Mouse (Mus musculus): ENCODE results near the gene Srgap2. TPM values are rescaled to one million over a fixed set of nuclear protein-coding genes. Genes with fewer than 3 reads are reported as not detected.
A peak's percentile ranks its signal among the peaks of the same experiment; 100 is the strongest.

Srgap2 gene
- total and polyA plus RNA-seq, 2 experiments = 6.6 to 7.4 TPM

- H3K79me2 ChIP-seq (ENCODE audit: control insufficient read depth, insufficient read depth, low read length) = no peaks in the 10 kb centered on the region
- H3K4me3 ChIP-seq (ENCODE audit: insufficient read depth, low read depth, low read length) = no peak overlapping the region
- no peak overlapping the region for H3K27ac ChIP-seq (replicated peaks; ENCODE audit: insufficient read depth, low read depth, low read length)
- peak; percentile 44 for DNase-seq (ENCODE audit: extremely low read depth, low read depth, low spot score)
- H3K36me3 ChIP-seq (ENCODE audit: control insufficient read depth, insufficient read depth, low read length) = no peaks in the 10 kb centered on the region
- peaks cover 17% of the 10 kb centered on the region for H3K4me1 ChIP-seq (ENCODE audit: control insufficient read depth, insufficient read depth, low read length)
- 32% methylated on average over 5 of the region's 5 CpGs for WGBS
- TF ChIP-seq CTCF (IDR thresholded peaks at IDR 0.05; ENCODE audit: low read depth, low read length) (no peak), POLR2A (IDR thresholded peaks at IDR 0.05; ENCODE audit: extremely low read depth, insufficient read depth, low read length) (no peak)
- no peak overlapping the region for H3K9ac ChIP-seq (ENCODE audit: low read depth, low read length)
- H3K27me3 ChIP-seq (ENCODE audit: control insufficient read depth, insufficient read depth, low read length) = no peaks in the 10 kb centered on the region
Observed at GRCm38 (mm10) chr1:131286803-131287202, 240.3 kb downstream of the Srgap2 start.

- Histone ChIP-seq H3K36me3 (ENCODE audit: control insufficient read depth, insufficient read depth, low read length) (no peaks in the 10 kb centered on the region), H3K9ac (ENCODE audit: low read depth, low read length) (no peak overlapping the region), H3K4me1 (ENCODE audit: control insufficient read depth, insufficient read depth, low read length) (peaks cover 29% of the 10 kb centered on the region), H3K27me3 (ENCODE audit: control insufficient read depth, insufficient read depth, low read length) (no peaks in the 10 kb centered on the region), H3K4me3 (ENCODE audit: insufficient read depth, low read depth, low read length) (no peak overlapping the region), H3K27ac (replicated peaks; ENCODE audit: insufficient read depth, low read depth, low read length) (no peak overlapping the region), H3K79me2 (ENCODE audit: control insufficient read depth, insufficient read depth, low read length) (no peaks in the 10 kb centered on the region)
- TF ChIP-seq CTCF (IDR thresholded peaks at IDR 0.05; ENCODE audit: low read depth, low read length) (no peak), POLR2A (IDR thresholded peaks at IDR 0.05; ENCODE audit: extremely low read depth, insufficient read depth, low read length) (no peak)
- DNase-seq (ENCODE audit: extremely low read depth, low read depth, low spot score) = no peak
- 81% methylated on average over 4 of the region's 4 CpGs for WGBS
Observed at GRCm38 (mm10) chr1:131284616-131285015, 242.5 kb downstream of the Srgap2 start.

- Histone ChIP-seq H3K4me3 (ENCODE audit: insufficient read depth, low read depth, low read length) (no peak overlapping the region), H3K9ac (ENCODE audit: low read depth, low read length) (no peak overlapping the region), H3K27ac (replicated peaks; ENCODE audit: insufficient read depth, low read depth, low read length) (no peak overlapping the region), H3K36me3 (ENCODE audit: control insufficient read depth, insufficient read depth, low read length) (no peaks in the 10 kb centered on the region), H3K79me2 (ENCODE audit: control insufficient read depth, insufficient read depth, low read length) (no peaks in the 10 kb centered on the region), H3K4me1 (ENCODE audit: control insufficient read depth, insufficient read depth, low read length) (peaks cover 32% of the 10 kb centered on the region), H3K27me3 (ENCODE audit: control insufficient read depth, insufficient read depth, low read length) (no peaks in the 10 kb centered on the region)
- DNase-seq (ENCODE audit: extremely low read depth, low read depth, low spot score) = no peak
- 90% methylated on average over 1 of the region's 1 CpGs for WGBS
- TF ChIP-seq CTCF (IDR thresholded peaks at IDR 0.05; ENCODE audit: low read depth, low read length) (no peak), POLR2A (IDR thresholded peaks at IDR 0.05; ENCODE audit: extremely low read depth, insufficient read depth, low read length) (no peak)
Observed at GRCm38 (mm10) chr1:131284167-131284566, 243.0 kb downstream of the Srgap2 start.

GRCm38 (mm10) chr1:131281731-131282130, 245.4 kb downstream of the Srgap2 start:
- DNase-seq (ENCODE audit: extremely low read depth, low read depth, low spot score) = peak; percentile 85
- no peaks in the 10 kb centered on the region; the same call in 1 of the 2 replicates for H3K79me2 ChIP-seq (ENCODE audit: control insufficient read depth, insufficient read depth, low read length)
- H3K9ac ChIP-seq (ENCODE audit: low read depth, low read length) = no peak overlapping the region
- H3K27me3 ChIP-seq (ENCODE audit: control insufficient read depth, insufficient read depth, low read length) = no peaks in the 10 kb centered on the region
- peak overlapping the region; percentile 58 for H3K27ac ChIP-seq (replicated peaks; ENCODE audit: insufficient read depth, low read depth, low read length)
- 19% methylated on average over 4 of the region's 4 CpGs for WGBS
- TF ChIP-seq CTCF (IDR thresholded peaks at IDR 0.05; ENCODE audit: low read depth, low read length) (no peak), POLR2A (IDR thresholded peaks at IDR 0.05; ENCODE audit: extremely low read depth, insufficient read depth, low read length) (no peak)
- H3K4me1 ChIP-seq (ENCODE audit: control insufficient read depth, insufficient read depth, low read length) = peaks cover 38% of the 10 kb centered on the region
- no peak overlapping the region for H3K4me3 ChIP-seq (ENCODE audit: insufficient read depth, low read depth, low read length)
- no peaks in the 10 kb centered on the region for H3K36me3 ChIP-seq (ENCODE audit: control insufficient read depth, insufficient read depth, low read length)

- no peaks in the 10 kb centered on the region for H3K27me3 ChIP-seq (ENCODE audit: control insufficient read depth, insufficient read depth, low read length)
- H3K27ac ChIP-seq (replicated peaks; ENCODE audit: insufficient read depth, low read depth, low read length) = no peak overlapping the region
- peaks cover 11% of the 10 kb centered on the region; the same call in 1 of the 2 replicates for H3K79me2 ChIP-seq (ENCODE audit: control insufficient read depth, insufficient read depth, low read length)
- TF ChIP-seq POLR2A (IDR thresholded peaks at IDR 0.05; ENCODE audit: extremely low read depth, insufficient read depth, low read length) (no peak), CTCF (IDR thresholded peaks at IDR 0.05; ENCODE audit: low read depth, low read length) (peak; percentile 13; the same call in 1 of the 2 replicates)
- H3K4me3 ChIP-seq (ENCODE audit: insufficient read depth, low read depth, low read length) = no peak overlapping the region
- 29% methylated on average over 3 of the region's 3 CpGs for whole genome bisulfite sequencing
- H3K36me3 ChIP-seq (ENCODE audit: control insufficient read depth, insufficient read depth, low read length) = no peaks in the 10 kb centered on the region
- no peak for DNase-seq (ENCODE audit: extremely low read depth, low read depth, low spot score)
- H3K9ac ChIP-seq (ENCODE audit: low read depth, low read length) = no peak overlapping the region
- peaks cover 33% of the 10 kb centered on the region for H3K4me1 ChIP-seq (ENCODE audit: control insufficient read depth, insufficient read depth, low read length)
Observed at GRCm38 (mm10) chr1:131280280-131280679, 246.9 kb downstream of the Srgap2 start.

- H3K9ac ChIP-seq (ENCODE audit: low read depth, low read length) = peak within 1 kb of the TSS; percentile 23
- TF ChIP-seq POLR2A (IDR thresholded peaks at IDR 0.05; ENCODE audit: extremely low read depth, insufficient read depth, low read length) (no peak), CTCF (IDR thresholded peaks at IDR 0.05; ENCODE audit: low read depth, low read length) (no peak)
- H3K4me3 ChIP-seq (ENCODE audit: insufficient read depth, low read depth, low read length) = peak within 1 kb of the TSS; percentile 14; the same call in 1 of the 2 replicates
- H3K4me1 ChIP-seq (ENCODE audit: control insufficient read depth, insufficient read depth, low read length) = peaks cover 33% of the 10 kb centered on the region
- whole genome bisulfite sequencing = 61% methylated on average over 4 of the region's 4 CpGs
- no peak for DNase-seq (ENCODE audit: extremely low read depth, low read depth, low spot score)
- H3K36me3 ChIP-seq (ENCODE audit: control insufficient read depth, insufficient read depth, low read length) = no peaks in the 10 kb centered on the region
- H3K79me2 ChIP-seq (ENCODE audit: control insufficient read depth, insufficient read depth, low read length) = peaks cover 11% of the 10 kb centered on the region; the same call in 1 of the 2 replicates
- no peaks in the 10 kb centered on the region for H3K27me3 ChIP-seq (ENCODE audit: control insufficient read depth, insufficient read depth, low read length)
- H3K27ac ChIP-seq (replicated peaks; ENCODE audit: insufficient read depth, low read depth, low read length) = peak within 1 kb of the TSS; percentile 12; the same call in 1 of the 2 replicates
Observed at GRCm38 (mm10) chr1:131279456-131279776, 247.7 kb downstream of the Srgap2 start, which contains the start of gene Ikbke. Gene Ikbke (minus strand): TSS chr1:131279606.
